Mouse (Mus musculus): ENCODE data around the gene Epha2. TPM values are rescaled to one million over a fixed set of nuclear protein-coding genes. Genes with fewer than 3 reads are reported as not detected.

Epha2 gene
- total RNA-seq (2022): 1 to 10 TPM in 3 of 4 experiments, under 1 TPM in 1; 0.98 to 1.7 (median 1.2) TPM

- DNase-seq (ENCODE audit: low spot score in 2 of 2): peak; percentile 26 to 65
Measured at GRCm38 (mm10) chr4:141301116-141301553, at the start of gene Epha2. Gene Epha2 (plus strand): TSS chr4:141301240.

GRCm38 (mm10) chr4:141252641-141253040 is 48.4 kb upstream of the Epha2 start:
- no peak for DNase-seq (ENCODE audit: low spot score in 2 of 2)

GRCm38 (mm10) chr4:141254234-141254633 is 46.8 kb upstream of the Epha2 start:
- DNase-seq (ENCODE audit: low spot score in 2 of 2): no peak

GRCm38 (mm10) chr4:141257440-141257839 is 43.6 kb upstream of the Epha2 start:
- no peak for DNase-seq (ENCODE audit: low spot score in 2 of 2)

- DNase-seq (ENCODE audit: low spot score in 2 of 2): no peak
Measured at GRCm38 (mm10) chr4:141259413-141259812, 41.6 kb upstream of the Epha2 start.

- DNase-seq (ENCODE audit: low spot score in 2 of 2): no peak
Measured at GRCm38 (mm10) chr4:141260007-141260723, 40.9 kb upstream of the Epha2 start.

GRCm38 (mm10) chr4:141262906-141263637 is 38.0 kb upstream of the Epha2 start:
- no peak for DNase-seq (ENCODE audit: low spot score in 2 of 2)

- DNase-seq (ENCODE audit: low spot score in 2 of 2): no peak
Measured at GRCm38 (mm10) chr4:141265979-141266637, 34.9 kb upstream of the Epha2 start.

GRCm38 (mm10) chr4:141267250-141267649 is 33.8 kb upstream of the Epha2 start:
- DNase-seq (ENCODE audit: low spot score in 2 of 2): no peak

GRCm38 (mm10) chr4:141267837-141268236 is 33.2 kb upstream of the Epha2 start:
- DNase-seq (ENCODE audit: low spot score in 2 of 2): peak in 1 of 2 experiments; percentile 70

GRCm38 (mm10) chr4:141268350-141268749 is 32.7 kb upstream of the Epha2 start:
- no peak for DNase-seq (ENCODE audit: low spot score in 2 of 2)

GRCm38 (mm10) chr4:141269080-141269479 is 32.0 kb upstream of the Epha2 start:
- DNase-seq (ENCODE audit: low spot score in 2 of 2): no peak

- no peak for DNase-seq (ENCODE audit: low spot score in 2 of 2)
Measured at GRCm38 (mm10) chr4:141270201-141270940, 30.7 kb upstream of the Epha2 start.

- DNase-seq (ENCODE audit: low spot score in 2 of 2): no peak
Measured at GRCm38 (mm10) chr4:141271228-141271627, 29.8 kb upstream of the Epha2 start.

GRCm38 (mm10) chr4:141271721-141272120 is 29.3 kb upstream of the Epha2 start:
- DNase-seq (ENCODE audit: low spot score in 2 of 2): no peak

- DNase-seq (ENCODE audit: low spot score in 2 of 2): no peak
Measured at GRCm38 (mm10) chr4:141272878-141273277, 28.2 kb upstream of the Epha2 start.

GRCm38 (mm10) chr4:141273296-141273695 is 27.7 kb upstream of the Epha2 start:
- peak; percentile 30 to 52 for DNase-seq (ENCODE audit: low spot score in 2 of 2)

GRCm38 (mm10) chr4:141274485-141275341 is 26.3 kb upstream of the Epha2 start:
- DNase-seq (ENCODE audit: low spot score in 2 of 2): no peak

- DNase-seq (ENCODE audit: low spot score in 2 of 2): no peak
Measured at GRCm38 (mm10) chr4:141277157-141277556, 23.9 kb upstream of the Epha2 start.

GRCm38 (mm10) chr4:141278154-141278553 is 22.9 kb upstream of the Epha2 start:
- DNase-seq (ENCODE audit: low spot score in 2 of 2): no peak
